ENCODE assay signal across 10 mouse cellular contexts in the genomic region with DNA sequence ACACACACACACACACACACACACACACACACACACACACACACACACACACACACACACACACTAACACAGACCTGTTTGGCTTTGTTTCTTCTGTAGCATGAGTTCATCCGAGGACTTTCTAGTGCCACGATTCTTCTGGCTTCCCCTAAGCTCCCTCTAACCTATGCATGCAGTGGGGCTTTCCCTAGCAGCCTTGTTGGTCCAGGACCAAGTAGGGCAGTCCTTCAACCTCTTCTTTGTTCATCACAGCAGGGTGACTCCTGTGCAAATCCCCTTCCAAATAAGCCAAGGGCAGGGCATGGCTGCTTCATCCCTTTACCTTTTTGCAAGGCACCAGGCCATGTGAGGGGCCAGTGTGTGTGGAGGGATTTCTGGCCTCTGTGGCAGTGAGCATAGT. TPM values are rescaled to one million over a fixed set of nuclear protein-coding genes. Genes with fewer than 3 reads are reported as not detected.
DNase-seq lines count a peak whose midpoint lies in the region; ATAC-seq and TF ChIP-seq lines count a peak whose summit lies in the region.
"Had no signal": no experiment of that assay in that cellular context is flagged by ENCODE, and none has a peak within 500 bp of the region (broad histone marks: within the 10 kb centered on the region; RNA-seq: fewer than 3 reads in every experiment).

No protein-coding gene starts in this region.

- DNase-seq in forebrain, postnatal 0 days = peak; percentile 21
- DNase-seq in forebrain, embryonic 11.5 days (ENCODE audit: low spot score) = no peak
- peak; percentile 44 to 47 for DNase-seq in heart, postnatal 10 days
- no peak for DNase-seq in heart, adult 18-20 months
- peak; percentile 63 for DNase-seq in ZHBTc4 (ENCODE audit: low read depth, low spot score)

- H3K9me3 ChIP-seq in forebrain, postnatal 0 days (ENCODE audit: low read length) = no peaks in the 10 kb centered on the region
- H3K9me3 ChIP-seq in forebrain, embryonic 11.5 days (ENCODE audit: control insufficient read depth, low read length) = peaks cover 3% of the 10 kb centered on the region; the same call in 1 of the 2 replicates
- no peaks in the 10 kb centered on the region for H3K9me3 ChIP-seq in midbrain, embryonic 15.5 days
- 0 out of 2 replicates have a peak, but pooled peaks cover 4% of the 10 kb centered on the region for H3K9me3 ChIP-seq in liver, embryonic 12.5 days (replicated peaks)
- H3K9me3 ChIP-seq: neural tube, embryonic 13.5 days had no signal

- H3K4me3 ChIP-seq in forebrain, postnatal 0 days (ENCODE audit: low read depth, low read length) = no peak overlapping the region
- H3K4me3 ChIP-seq in forebrain, embryonic 11.5 days (ENCODE audit: low read depth, low read length) = no peak overlapping the region
- no peak overlapping the region for H3K4me3 ChIP-seq in midbrain, embryonic 15.5 days
- no peak overlapping the region for H3K4me3 ChIP-seq in liver, embryonic 12.5 days
- H3K4me3 ChIP-seq: lung, embryonic 15.5 days; neural tube, embryonic 13.5 days had no signal

- no peaks in the 10 kb centered on the region for H3K27me3 ChIP-seq in forebrain, postnatal 0 days (ENCODE audit: insufficient read depth, low read length)
- H3K27me3 ChIP-seq in forebrain, embryonic 11.5 days (ENCODE audit: control insufficient read depth, insufficient read depth, low read length) = no peaks in the 10 kb centered on the region
- no peaks in the 10 kb centered on the region for H3K27me3 ChIP-seq in midbrain, embryonic 15.5 days (replicated peaks)
- H3K27me3 ChIP-seq in liver, embryonic 12.5 days (replicated peaks) = no peaks in the 10 kb centered on the region
- H3K27me3 ChIP-seq: lung, embryonic 15.5 days had no signal

- intact Hi-C loops in heart, postnatal 10 days (cut with DNase I) = loop anchor here (1.0 to 2.0 kb wide), 3 partner anchors 14 to 88 kb away; no protein-coding TSS in a partner anchor

- 31% methylated on average over 2 of the region's 2 CpGs for WGBS in forebrain, postnatal 0 days
- 37% methylated on average over 2 of the region's 2 CpGs for WGBS in forebrain, embryonic 11.5 days
- 42% methylated on average over 2 of the region's 2 CpGs for WGBS in midbrain, embryonic 15.5 days
- WGBS in liver, embryonic 12.5 days (ENCODE audit: insufficient replicate concordance) = 57% methylated on average over 2 of the region's 2 CpGs

- H3K27ac ChIP-seq in forebrain, postnatal 0 days (ENCODE audit: low read depth, low read length) = no peak overlapping the region
- no peak overlapping the region for H3K27ac ChIP-seq in forebrain, embryonic 11.5 days (ENCODE audit: low read depth, low read length)
- H3K27ac ChIP-seq in midbrain, embryonic 15.5 days = no peak overlapping the region
- no peak overlapping the region for H3K27ac ChIP-seq in liver, embryonic 12.5 days
- H3K27ac ChIP-seq: lung, embryonic 15.5 days; neural tube, embryonic 13.5 days had no signal

- peaks cover 47% of the 10 kb centered on the region for H3K36me3 ChIP-seq in forebrain, postnatal 0 days (ENCODE audit: insufficient read depth)
- H3K36me3 ChIP-seq in forebrain, embryonic 11.5 days (ENCODE audit: control insufficient read depth, insufficient read depth, low read length) = no peaks in the 10 kb centered on the region
- no peaks in the 10 kb centered on the region for H3K36me3 ChIP-seq in midbrain, embryonic 15.5 days (replicated peaks)
- H3K36me3 ChIP-seq in liver, embryonic 12.5 days = peaks cover 54% of the 10 kb centered on the region

- H3K4me1 ChIP-seq in forebrain, postnatal 0 days (ENCODE audit: insufficient read depth) = no peaks in the 10 kb centered on the region
- no peaks in the 10 kb centered on the region for H3K4me1 ChIP-seq in forebrain, embryonic 11.5 days (replicated peaks; ENCODE audit: control insufficient read depth, insufficient read depth, low read length)
- H3K4me1 ChIP-seq in midbrain, embryonic 15.5 days = no peaks in the 10 kb centered on the region
- no peaks in the 10 kb centered on the region for H3K4me1 ChIP-seq in liver, embryonic 12.5 days
- H3K4me1 ChIP-seq: lung, embryonic 15.5 days; neural tube, embryonic 13.5 days had no signal

- H3K4me2 ChIP-seq in forebrain, postnatal 0 days (ENCODE audit: low read depth) = no peak overlapping the region
- no peak overlapping the region for H3K4me2 ChIP-seq in forebrain, embryonic 11.5 days (ENCODE audit: low read depth, low read length, severe bottlenecking)
- H3K4me2 ChIP-seq in midbrain, embryonic 15.5 days = no peak overlapping the region
- no peak overlapping the region for H3K4me2 ChIP-seq in liver, embryonic 12.5 days
- H3K4me2 ChIP-seq: lung, embryonic 15.5 days; neural tube, embryonic 13.5 days had no signal

- no peak for TF ChIP-seq CTCF in forebrain, postnatal 0 days (IDR thresholded peaks at IDR 0.05; ENCODE audit: low read depth)

- ATAC-seq in forebrain, postnatal 0 days = 0 out of 2 replicates have a peak, but pooled peaks have one; percentile 12
- ATAC-seq in forebrain, embryonic 11.5 days (replicated peaks; ENCODE audit: low FRiP score) = no peak
- peak; percentile 68 for ATAC-seq in CD4-positive, CD25-positive, alpha-beta regulatory T cell, adult 4 months
- no peak for ATAC-seq in midbrain, embryonic 15.5 days (replicated peaks)
- no peak for ATAC-seq in liver, embryonic 12.5 days

- H3K9ac ChIP-seq in forebrain, postnatal 0 days = no peak overlapping the region
- H3K9ac ChIP-seq in forebrain, embryonic 11.5 days (ENCODE audit: low read length) = no peak overlapping the region
- no peak overlapping the region for H3K9ac ChIP-seq in midbrain, embryonic 15.5 days
- H3K9ac ChIP-seq in liver, embryonic 12.5 days = no peak overlapping the region
- H3K9ac ChIP-seq: lung, embryonic 15.5 days; neural tube, embryonic 13.5 days had no signal

RNA-seq across cellular contexts. Expression of gene Anxa6, which starts 34.5 kb away (rescaled TPM):
- 52.3 and 57.2 TPM in 2 replicates for total RNA-seq in forebrain, postnatal 0 days (2014; rRNA removed)
- polyA plus RNA-seq in forebrain, postnatal 0 days (2015; fragmentation: Nextera tagmentation; extraction: Ambion mirVana) = 40.5 and 50.2 TPM in 2 replicates
- 59.6 and 66.7 TPM in 2 replicates for polyA plus RNA-seq in forebrain, embryonic 11.5 days (2014; fragmentation: Nextera tagmentation; extraction: Ambion mirVana)
- 100 to 1,000 TPM; 319 to 333 TPM for total RNA-seq in heart, postnatal 10 days (2021)
- total RNA-seq in heart, adult 18-20 months (2021) = 100 to 1,000 TPM; 206 to 210 TPM
- polyA plus RNA-seq in CD4-positive, CD25-positive, alpha-beta regulatory T cell, adult 4 months (2017; shearing (Covaris generic)) = 100 to 1,000 TPM; 387 to 504 TPM
- polyA plus RNA-seq in midbrain, embryonic 15.5 days (2015; fragmentation: Nextera tagmentation; extraction: Ambion mirVana) = 42.2 and 48.0 TPM in 2 replicates
- 52.9 and 54.7 TPM in 2 replicates for polyA plus RNA-seq in liver, embryonic 12.5 days (2016; fragmentation: Nextera tagmentation; extraction: Ambion mirVana)

RNA-seq across cellular contexts. Expression of gene Tnip1, which starts 36.0 kb away (rescaled TPM):
- total RNA-seq in forebrain, postnatal 0 days (2014; rRNA removed) = 9.8 and 14.9 TPM in 2 replicates
- 13.0 and 16.6 TPM in 2 replicates for polyA plus RNA-seq in forebrain, postnatal 0 days (2015; fragmentation: Nextera tagmentation; extraction: Ambion mirVana)
- polyA plus RNA-seq in forebrain, embryonic 11.5 days (2014; fragmentation: Nextera tagmentation; extraction: Ambion mirVana) = 9.4 and 10.3 TPM in 2 replicates
- 10 to 100 TPM; 33.4 to 37.1 TPM for total RNA-seq in heart, postnatal 10 days (2021)
- total RNA-seq in heart, adult 18-20 months (2021) = 10 to 100 TPM; 26.7 to 32.7 TPM
- polyA plus RNA-seq in CD4-positive, CD25-positive, alpha-beta regulatory T cell, adult 4 months (2017; shearing (Covaris generic)) = 100 to 1,000 TPM in 1 of 2 experiments, 10 to 100 TPM in 1; 97.4 to 167 TPM
- 15.4 and 16.4 TPM in 2 replicates for polyA plus RNA-seq in midbrain, embryonic 15.5 days (2015; fragmentation: Nextera tagmentation; extraction: Ambion mirVana)
- polyA plus RNA-seq in liver, embryonic 12.5 days (2016; fragmentation: Nextera tagmentation; extraction: Ambion mirVana) = 7.4 and 7.6 TPM in 2 replicates

Comparison
In these comparisons a context has a peak if more than half of its experiments do, and no peak if none do; other contexts are left out.
1. ATAC-seq: peak in forebrain, postnatal 0 days (single experiment) and CD4-positive, CD25-positive, alpha-beta regulatory T cell, adult 4 months (single experiment); none in forebrain, embryonic 11.5 days (single experiment), midbrain, embryonic 15.5 days (single experiment) and liver, embryonic 12.5 days (single experiment).
2. DNase-seq: peak in forebrain, postnatal 0 days (single experiment), heart, postnatal 10 days (2 of 2) and ZHBTc4 (single experiment); none in forebrain, embryonic 11.5 days (single experiment) and heart, adult 18-20 months (0 of 2).